Mouse (Mus musculus) spleen, adult 2 months (tissue): ENCODE results near the gene Alkbh3.

Experiments used
- CTCF ChIP-seq: fragments of 200-500 bp; IDR thresholded peaks from 2 replicates; pipeline ENCODE4 v1.5.1; 2011; ENCODE audit warnings: mild to moderate bottlenecking, inconsistent platforms; ENCODE audit not compliant: insufficient read depth, insufficient read length, insufficient replicate concordance; ENCODE audit errors: extremely low read depth
- POLR2A ChIP-seq: fragments of 200-500 bp; IDR thresholded peaks from 2 replicates; pipeline ENCODE4 v1.6.1; 2011; ENCODE audit warnings: low read depth, low read length, inconsistent platforms

- TF ChIP-seq CTCF = no peak
- no peak for TF ChIP-seq POLR2A
Observed at GRCm38 (mm10) chr2:93941670-93942069, 68.9 kb downstream of the Alkbh3 start.
